Mouse (Mus musculus): ENCODE results near the gene Tcirg1. TPM values are rescaled to one million over a fixed set of nuclear protein-coding genes. Genes with fewer than 3 reads are reported as not detected.

Gene Tcirg1
- polyA plus RNA-seq, 1 experiment from 2014 or later, result 16.3 TPM

GRCm38 (mm10) chr19:3851502-3851962 is 55.4 kb downstream of the Tcirg1 start, which contains the start of gene Chka:
Chka (plus strand) TSS chr19:3851773.
- Histone ChIP-seq H3K4me3 (ENCODE audit: low read depth, low read length) (peak within 1 kb of the TSS; percentile 82), H3K4me2 (ENCODE audit: low read depth, low read length) (peak within 1 kb of the TSS; percentile 79), H3K27me3 (ENCODE audit: control insufficient read depth, insufficient read depth, low read length) (no peaks in the 10 kb centered on the region), H3K27ac (replicated peaks; ENCODE audit: low read depth, low read length) (peak within 1 kb of the TSS; percentile 89), H3K4me1 (ENCODE audit: control insufficient read depth, insufficient read depth, low read length) (peaks cover 2% of the 10 kb centered on the region), H3K9me3 (replicated peaks; ENCODE audit: control insufficient read depth, low read length) (no peaks in the 10 kb centered on the region), H3K36me3 (replicated peaks; ENCODE audit: control insufficient read depth, insufficient read depth, low read depth, low read length) (no peaks in the 10 kb centered on the region), H3K9ac (replicated peaks; ENCODE audit: low read length) (peak within 1 kb of the TSS; percentile 79)
- WGBS, result under 1% methylated on average over 48 of the region's 54 CpGs
- ATAC-seq (replicated peaks; ENCODE audit: insufficient number of reproducible peaks, low FRiP score, low TSS enrichment, low read depth), result peak; percentile 97
- DNase-seq (ENCODE audit: low spot score), result peak; percentile 98

DNA sequence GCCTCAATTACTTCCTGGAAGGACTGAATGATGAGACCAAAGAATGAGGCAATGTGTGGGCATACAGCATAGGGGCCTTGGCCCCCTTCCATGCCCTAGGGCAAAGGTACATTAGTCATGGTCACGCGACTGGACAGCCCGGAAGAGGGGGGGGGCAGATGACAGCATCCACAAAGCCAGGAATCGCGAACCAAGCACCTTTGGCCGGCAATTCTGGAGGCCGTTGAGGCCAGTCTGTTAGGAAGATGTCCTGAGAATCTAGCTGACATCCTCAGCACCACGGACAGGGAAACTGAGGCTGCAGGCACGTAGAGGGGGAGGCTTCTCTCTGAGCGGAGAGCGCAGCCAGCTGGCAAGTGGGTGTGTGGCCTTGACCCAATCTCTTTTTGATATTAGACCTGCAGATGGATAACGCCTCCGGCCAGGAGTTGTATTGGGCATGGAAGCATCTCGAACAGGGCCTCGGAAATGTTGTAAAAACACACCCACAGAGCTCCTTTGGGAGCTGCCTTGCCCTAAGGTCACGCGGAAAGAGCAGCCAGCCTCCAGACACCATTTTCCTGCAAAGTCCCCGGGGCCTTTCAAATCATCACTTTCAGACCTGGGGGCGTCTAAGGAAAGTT is 56.0 kb downstream of the Tcirg1 start:
- DNase-seq (ENCODE audit: low spot score), result peak; percentile 29

GRCm38 (mm10) chr19:3850076-3850475 is 56.9 kb downstream of the Tcirg1 start:
- Histone ChIP-seq H3K9ac (replicated peaks; ENCODE audit: low read length) (no peak overlapping the region), H3K36me3 (replicated peaks; ENCODE audit: control insufficient read depth, insufficient read depth, low read depth, low read length) (no peaks in the 10 kb centered on the region), H3K9me3 (replicated peaks; ENCODE audit: control insufficient read depth, low read length) (no peaks in the 10 kb centered on the region), H3K4me3 (ENCODE audit: low read depth, low read length) (no peak overlapping the region), H3K4me2 (ENCODE audit: low read depth, low read length) (no peak overlapping the region), H3K27me3 (ENCODE audit: control insufficient read depth, insufficient read depth, low read length) (no peaks in the 10 kb centered on the region), H3K27ac (replicated peaks; ENCODE audit: low read depth, low read length) (no peak overlapping the region), H3K4me1 (ENCODE audit: control insufficient read depth, insufficient read depth, low read length) (peaks cover 2% of the 10 kb centered on the region)
- ATAC-seq (replicated peaks; ENCODE audit: insufficient number of reproducible peaks, low FRiP score, low TSS enrichment, low read depth), result no peak
- WGBS, result 38% methylated on average over 5 of the region's 5 CpGs
- no peak for DNase-seq (ENCODE audit: low spot score)

More for the DNA sequence above, 56.0 kb downstream of the Tcirg1 start:
- Histone ChIP-seq H3K27me3 (ENCODE audit: control insufficient read depth, insufficient read depth, low read length) (no peaks in the 10 kb centered on the region), H3K4me1 (ENCODE audit: control insufficient read depth, insufficient read depth, low read length) (peaks cover 2% of the 10 kb centered on the region), H3K9me3 (replicated peaks; ENCODE audit: control insufficient read depth, low read length) (no peaks in the 10 kb centered on the region), H3K27ac (replicated peaks; ENCODE audit: low read depth, low read length) (0 out of 2 replicates have a peak overlapping the region, but pooled peaks have one; percentile 13), H3K4me2 (ENCODE audit: low read depth, low read length) (peak overlapping the region; percentile 70), H3K9ac (replicated peaks; ENCODE audit: low read length) (peak overlapping the region; percentile 46), H3K4me3 (ENCODE audit: low read depth, low read length) (peak overlapping the region; percentile 82), H3K36me3 (replicated peaks; ENCODE audit: control insufficient read depth, insufficient read depth, low read depth, low read length) (no peaks in the 10 kb centered on the region)
- ATAC-seq (replicated peaks; ENCODE audit: insufficient number of reproducible peaks, low FRiP score, low TSS enrichment, low read depth), result no peak; the same call in 1 of the 2 replicates
- 5% methylated on average over 19 of the region's 19 CpGs for WGBS

DNA sequence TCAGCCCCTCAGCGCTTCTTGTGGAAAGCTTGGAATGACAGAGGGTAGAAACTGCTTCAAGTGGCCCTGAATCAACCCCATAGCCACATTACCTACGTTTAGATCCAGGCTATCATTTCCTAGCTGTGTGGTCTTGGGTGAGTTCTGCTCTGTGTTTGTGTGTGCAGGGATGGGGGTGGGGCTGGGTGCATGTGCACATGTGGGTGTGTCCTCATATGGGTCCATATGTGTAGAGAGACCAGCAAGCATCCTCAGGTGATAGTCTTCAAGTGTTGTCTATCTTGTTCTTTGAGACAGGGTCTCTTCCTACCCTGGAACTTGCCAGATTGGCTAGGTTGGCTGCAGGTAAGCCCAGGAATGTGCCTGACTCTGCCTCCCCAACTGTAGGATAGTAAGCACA is 57.7 kb downstream of the Tcirg1 start:
- H3K4me3 ChIP-seq (ENCODE audit: low read depth, low read length), result no peak overlapping the region
- no peak overlapping the region for H3K4me2 ChIP-seq (ENCODE audit: low read depth, low read length)
- H3K27me3 ChIP-seq (ENCODE audit: control insufficient read depth, insufficient read depth, low read length), result no peaks in the 10 kb centered on the region
- DNase-seq (ENCODE audit: low spot score) (no peak), ATAC-seq (replicated peaks; ENCODE audit: insufficient number of reproducible peaks, low FRiP score, low TSS enrichment, low read depth) (no peak)
- H3K9me3 ChIP-seq (replicated peaks; ENCODE audit: control insufficient read depth, low read length), result no peaks in the 10 kb centered on the region
- H3K9ac ChIP-seq (replicated peaks; ENCODE audit: low read length), result no peak overlapping the region
- no peak overlapping the region for H3K27ac ChIP-seq (replicated peaks; ENCODE audit: low read depth, low read length)
- 78% methylated on average over 2 of the region's 2 CpGs for WGBS
- H3K4me1 ChIP-seq (ENCODE audit: control insufficient read depth, insufficient read depth, low read length), result peaks cover 2% of the 10 kb centered on the region
- no peaks in the 10 kb centered on the region for H3K36me3 ChIP-seq (replicated peaks; ENCODE audit: control insufficient read depth, insufficient read depth, low read depth, low read length)

- Histone ChIP-seq H3K27me3 (ENCODE audit: control insufficient read depth, insufficient read depth, low read length) (no peaks in the 10 kb centered on the region), H3K9ac (replicated peaks; ENCODE audit: low read length) (no peak overlapping the region), H3K4me2 (ENCODE audit: low read depth, low read length) (no peak overlapping the region), H3K4me3 (ENCODE audit: low read depth, low read length) (no peak overlapping the region), H3K27ac (replicated peaks; ENCODE audit: low read depth, low read length) (no peak overlapping the region), H3K36me3 (replicated peaks; ENCODE audit: control insufficient read depth, insufficient read depth, low read depth, low read length) (no peaks in the 10 kb centered on the region), H3K4me1 (ENCODE audit: control insufficient read depth, insufficient read depth, low read length) (peaks cover 2% of the 10 kb centered on the region), H3K9me3 (replicated peaks; ENCODE audit: control insufficient read depth, low read length) (no peaks in the 10 kb centered on the region)
- WGBS, result 79% methylated on average over 7 of the region's 7 CpGs
- no peak for DNase-seq (ENCODE audit: low spot score)
- no peak for ATAC-seq (replicated peaks; ENCODE audit: insufficient number of reproducible peaks, low FRiP score, low TSS enrichment, low read depth)
Observed at GRCm38 (mm10) chr19:3848207-3848808, 58.6 kb downstream of the Tcirg1 start.

GRCm38 (mm10) chr19:3847711-3848110 is 59.2 kb downstream of the Tcirg1 start:
- H3K36me3 ChIP-seq (replicated peaks; ENCODE audit: control insufficient read depth, insufficient read depth, low read depth, low read length), result no peaks in the 10 kb centered on the region
- no peaks in the 10 kb centered on the region for H3K9me3 ChIP-seq (replicated peaks; ENCODE audit: control insufficient read depth, low read length)
- ATAC-seq (replicated peaks; ENCODE audit: insufficient number of reproducible peaks, low FRiP score, low TSS enrichment, low read depth), result no peak
- H3K4me2 ChIP-seq (ENCODE audit: low read depth, low read length), result no peak overlapping the region
- H3K9ac ChIP-seq (replicated peaks; ENCODE audit: low read length), result no peak overlapping the region
- no peak for DNase-seq (ENCODE audit: low spot score)
- peaks cover 2% of the 10 kb centered on the region for H3K4me1 ChIP-seq (ENCODE audit: control insufficient read depth, insufficient read depth, low read length)
- no peaks in the 10 kb centered on the region for H3K27me3 ChIP-seq (ENCODE audit: control insufficient read depth, insufficient read depth, low read length)
- no peak overlapping the region for H3K4me3 ChIP-seq (ENCODE audit: low read depth, low read length)
- no peak overlapping the region for H3K27ac ChIP-seq (replicated peaks; ENCODE audit: low read depth, low read length)
- 90% methylated on average over 5 of the region's 5 CpGs for WGBS

GRCm38 (mm10) chr19:3846676-3847604 is 60.0 kb downstream of the Tcirg1 start:
- H3K9me3 ChIP-seq (replicated peaks; ENCODE audit: control insufficient read depth, low read length), result no peaks in the 10 kb centered on the region
- peaks cover 2% of the 10 kb centered on the region for H3K4me1 ChIP-seq (ENCODE audit: control insufficient read depth, insufficient read depth, low read length)
- H3K4me3 ChIP-seq (ENCODE audit: low read depth, low read length), result no peak overlapping the region
- ATAC-seq (replicated peaks; ENCODE audit: insufficient number of reproducible peaks, low FRiP score, low TSS enrichment, low read depth) (no peak), DNase-seq (ENCODE audit: low spot score) (no peak)
- no peaks in the 10 kb centered on the region for H3K27me3 ChIP-seq (ENCODE audit: control insufficient read depth, insufficient read depth, low read length)
- H3K4me2 ChIP-seq (ENCODE audit: low read depth, low read length), result no peak overlapping the region
- WGBS, result 82% methylated on average over 10 of the region's 10 CpGs
- H3K27ac ChIP-seq (replicated peaks; ENCODE audit: low read depth, low read length), result no peak overlapping the region
- H3K36me3 ChIP-seq (replicated peaks; ENCODE audit: control insufficient read depth, insufficient read depth, low read depth, low read length), result no peaks in the 10 kb centered on the region
- H3K9ac ChIP-seq (replicated peaks; ENCODE audit: low read length), result no peak overlapping the region

Data from embryonic facial prominence, embryonic 11.5 days (tissue).